Mouse (Mus musculus) G1E (cell line): ENCODE measurements around the gene Ano2. TPM values are rescaled to one million over a fixed set of nuclear protein-coding genes. Genes with fewer than 3 reads are reported as not detected.

Experiments
- ATAC-seq: 2 replicates; pipeline ENCODE4 v1.8.0; 2016; ENCODE audit warnings: mild to moderate bottlenecking; ENCODE audit not compliant: insufficient number of reproducible peaks, poor library complexity, low FRiP score, severe bottlenecking; ENCODE audit errors: extremely low read depth
- DNase-seq: peaks from one replicate; pipeline ENCODE4 v3.0.0; 2012; ENCODE audit warnings: low spot score
- H3K27me3 ChIP-seq: 2 replicates; pipeline ENCODE4 v1.6.1; 2012; ENCODE audit warnings: mild to moderate bottlenecking, low read length, inconsistent platforms; ENCODE audit not compliant: insufficient read depth
- H3K36me3 ChIP-seq: replicated peaks from 2 replicates; pipeline ENCODE3; 2012; ENCODE audit warnings: mild to moderate bottlenecking, inconsistent platforms
- H3K4me1 ChIP-seq: 2 replicates; pipeline ENCODE4 v1.6.1; 2012; ENCODE audit warnings: low read depth, low read length, inconsistent platforms, mixed read lengths; ENCODE audit not compliant: insufficient read depth
- H3K4me3 ChIP-seq: 2 replicates; pipeline ENCODE4 v1.5.1; 2012; ENCODE audit warnings: low read depth, mild to moderate bottlenecking, inconsistent platforms, low read length, moderate library complexity, mixed read lengths
- H3K9me3 ChIP-seq: replicated peaks from 2 replicates; pipeline ENCODE4 v1.6.1; 2012; ENCODE audit warnings: inconsistent platforms
- CTCF ChIP-seq: IDR thresholded peaks from 2 replicates; pipeline ENCODE4 v1.5.1; 2012; ENCODE audit warnings: low read depth, low read length, inconsistent platforms, mixed read lengths
- GATA1 ChIP-seq: IDR thresholded peaks from 2 replicates; pipeline ENCODE4 v1.6.1; 2012; ENCODE audit warnings: borderline replicate concordance, low read length, inconsistent platforms, mixed read lengths
- GATA2 ChIP-seq: IDR thresholded peaks from 2 replicates; pipeline ENCODE4 v1.6.1; 2012; ENCODE audit warnings: low read depth, low read length, inconsistent platforms, borderline replicate concordance
- POLR2AphosphoS5 ChIP-seq: IDR thresholded peaks from 2 replicates; pipeline ENCODE4 v1.6.1; 2012; ENCODE audit warnings: low read depth, low read length, inconsistent platforms; ENCODE audit not compliant: insufficient replicate concordance
- TAL1 ChIP-seq: conservative IDR thresholded peaks from 2 replicates; pipeline ENCODE4 v1.6.1; 2012; ENCODE audit warnings: low read depth, low read length, inconsistent platforms, mixed read lengths
- polyA plus RNA-seq: library from polyadenylated mRNA; stranded (reverse); fragments of >175 nt; gene quantifications from 2 replicates; pipeline ENCODE4 v1.2.3, GENCODE M21; 2012
- total RNA-seq, 2 experiments: library from RNA; stranded (forward) in 1 of 2; stranded (reverse) in 1 of 2; fragments of 200-1000 nt in 1 of 2; fragments of >200 nt in 1 of 2; fragmentation: Nextera tagmentation in 1 of 2; gene quantifications; 2 replicates each; pipeline ENCODE4 v1.2.3; 2014 to 2017

Gene Ano2
- total and polyA plus RNA-seq, 3 experiments = 0.05 TPM; not detected in 2

DNA sequence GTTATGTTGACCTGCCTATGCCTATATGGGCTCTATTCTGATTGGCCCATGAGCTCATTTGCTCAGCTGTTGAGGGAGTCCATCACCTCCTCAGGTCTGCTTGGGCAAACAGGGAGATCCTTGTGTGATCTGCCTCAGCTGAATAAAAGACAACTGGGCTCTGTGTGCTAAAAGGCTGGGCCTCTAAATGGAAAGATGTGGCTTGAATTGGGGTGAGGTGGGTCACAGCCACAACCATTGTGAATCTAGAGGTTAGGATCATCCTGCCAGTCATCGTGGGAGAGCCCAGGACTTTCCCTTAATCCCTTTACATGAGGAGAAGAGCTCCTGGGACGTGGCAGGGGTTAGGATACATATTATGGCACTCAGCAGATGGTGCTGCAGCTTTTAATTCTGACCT lies 188.5 kb downstream of the Ano2 start:
- no peaks in the 10 kb centered on the region for H3K36me3 ChIP-seq
- H3K4me3 ChIP-seq = no peak overlapping the region
- ATAC-seq = no peak
- no peaks in the 10 kb centered on the region for H3K27me3 ChIP-seq
- TF ChIP-seq CTCF (no peak), TAL1 (no peak), POLR2AphosphoS5 (no peak)
- no peak for DNase-seq
- H3K9me3 ChIP-seq = peaks cover 52% of the 10 kb centered on the region
- H3K4me1 ChIP-seq = no peaks in the 10 kb centered on the region

DNA sequence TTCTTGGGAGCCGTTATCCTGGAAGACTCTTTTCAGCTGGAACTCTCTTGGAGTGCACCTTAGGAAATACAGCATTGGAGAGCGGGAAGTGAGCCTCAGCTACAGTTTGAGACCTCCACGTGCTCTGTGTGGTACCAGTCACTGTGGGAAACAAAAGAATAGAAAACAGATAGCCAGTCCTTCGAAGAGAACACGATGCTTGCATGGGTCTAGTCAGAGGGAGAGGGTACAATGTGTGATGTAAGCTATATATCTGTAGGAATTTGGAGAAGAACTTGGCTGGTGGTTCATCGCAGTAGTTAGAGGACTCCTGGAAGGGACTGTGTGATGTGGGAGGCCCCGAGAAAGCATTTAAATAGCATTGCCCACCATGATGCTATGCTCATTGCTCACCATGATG lies 189.1 kb downstream of the Ano2 start:
- no peaks in the 10 kb centered on the region for H3K36me3 ChIP-seq
- no peak overlapping the region for H3K4me3 ChIP-seq
- peaks cover 49% of the 10 kb centered on the region for H3K9me3 ChIP-seq
- no peak for ATAC-seq
- DNase-seq = no peak
- H3K27me3 ChIP-seq = no peaks in the 10 kb centered on the region
- no peaks in the 10 kb centered on the region for H3K4me1 ChIP-seq
- TF ChIP-seq GATA2 (no peak), CTCF (no peak), TAL1 (no peak), POLR2AphosphoS5 (no peak), GATA1 (no peak)

DNA sequence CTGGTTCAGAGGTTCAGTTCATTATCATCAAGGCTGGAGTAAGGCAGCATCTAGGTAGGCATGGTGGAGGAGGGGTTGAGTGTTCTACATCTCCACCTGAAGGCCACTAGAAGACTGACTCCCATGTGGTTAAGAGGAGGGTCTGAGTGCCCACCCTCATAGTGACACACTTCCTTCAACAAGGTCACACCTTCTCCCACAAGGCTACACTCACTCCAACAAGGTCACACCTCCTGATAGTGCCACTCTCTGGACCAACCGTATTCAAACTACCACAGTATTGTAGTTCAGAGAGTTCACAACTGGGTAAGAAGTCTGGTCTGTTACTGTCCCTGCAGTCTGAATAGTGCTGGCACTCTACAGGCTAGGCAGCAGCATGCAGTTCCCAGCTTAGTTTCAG lies 198.4 kb downstream of the Ano2 start:
- Histone ChIP-seq H3K4me3 (no peak overlapping the region), H3K4me1 (no peaks in the 10 kb centered on the region), H3K27me3 (no peaks in the 10 kb centered on the region), H3K9me3 (peaks cover 24% of the 10 kb centered on the region), H3K36me3 (no peaks in the 10 kb centered on the region)
- TF ChIP-seq GATA1 = no peak
- no peak for TF ChIP-seq POLR2AphosphoS5
- DNase-seq (no peak), ATAC-seq (no peak)

DNA sequence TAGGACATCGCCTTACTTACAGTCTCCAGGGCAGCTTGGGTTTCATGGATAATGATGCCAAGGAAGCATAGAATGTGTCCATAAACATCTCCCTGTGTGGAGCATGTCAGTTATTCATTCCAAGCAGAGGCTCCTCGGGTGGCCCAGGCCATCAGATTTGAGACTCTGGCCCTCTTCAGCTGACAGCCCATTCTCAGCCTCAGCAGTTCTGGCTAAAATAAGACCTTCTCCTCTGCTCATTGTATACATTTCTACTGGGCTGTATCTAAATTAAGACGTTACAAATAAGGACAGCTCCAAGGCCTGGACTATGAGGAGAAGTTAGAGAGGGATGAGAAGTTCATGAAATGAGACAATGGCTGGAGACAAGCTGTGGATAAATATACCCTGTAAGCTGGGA lies 204.1 kb downstream of the Ano2 start:
- no peaks in the 10 kb centered on the region for H3K4me1 ChIP-seq
- H3K4me3 ChIP-seq = no peak overlapping the region
- DNase-seq (no peak), ATAC-seq (no peak)
- H3K36me3 ChIP-seq = no peaks in the 10 kb centered on the region
- H3K27me3 ChIP-seq = no peaks in the 10 kb centered on the region
- peaks cover 14% of the 10 kb centered on the region for H3K9me3 ChIP-seq
- TF ChIP-seq TAL1 = no peak
- TF ChIP-seq GATA2 = no peak
- no peak for TF ChIP-seq POLR2AphosphoS5
- TF ChIP-seq GATA1 = no peak
- no peak for TF ChIP-seq CTCF

DNA sequence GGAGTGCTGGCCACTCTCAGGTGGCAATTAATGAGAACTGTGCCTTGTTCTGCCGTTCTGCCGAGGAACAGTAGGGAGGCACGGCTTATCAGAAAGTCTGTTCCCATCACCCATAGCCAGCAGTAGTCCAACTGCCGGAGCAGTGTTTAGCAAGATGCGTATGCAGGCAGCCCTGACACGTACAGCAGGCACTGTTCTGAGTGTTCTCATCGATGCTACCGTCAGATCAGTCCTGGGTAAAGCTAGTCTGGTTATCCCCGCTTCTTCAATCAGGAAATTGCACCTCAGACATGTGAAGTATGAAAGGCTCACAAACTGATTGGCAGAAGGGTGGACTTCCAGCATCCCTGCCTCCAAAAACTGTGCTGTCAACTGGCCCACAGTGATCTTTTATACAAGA lies 224.2 kb downstream of the Ano2 start:
- Histone ChIP-seq H3K4me1 (no peaks in the 10 kb centered on the region), H3K9me3 (peaks cover 37% of the 10 kb centered on the region), H3K27me3 (no peaks in the 10 kb centered on the region), H3K4me3 (no peak overlapping the region), H3K36me3 (no peaks in the 10 kb centered on the region)
- DNase-seq = no peak
- no peak for TF ChIP-seq TAL1
- TF ChIP-seq GATA1 = no peak
- TF ChIP-seq POLR2AphosphoS5 = no peak
- TF ChIP-seq GATA2 = no peak
- no peak for TF ChIP-seq CTCF
- ATAC-seq = no peak

DNA sequence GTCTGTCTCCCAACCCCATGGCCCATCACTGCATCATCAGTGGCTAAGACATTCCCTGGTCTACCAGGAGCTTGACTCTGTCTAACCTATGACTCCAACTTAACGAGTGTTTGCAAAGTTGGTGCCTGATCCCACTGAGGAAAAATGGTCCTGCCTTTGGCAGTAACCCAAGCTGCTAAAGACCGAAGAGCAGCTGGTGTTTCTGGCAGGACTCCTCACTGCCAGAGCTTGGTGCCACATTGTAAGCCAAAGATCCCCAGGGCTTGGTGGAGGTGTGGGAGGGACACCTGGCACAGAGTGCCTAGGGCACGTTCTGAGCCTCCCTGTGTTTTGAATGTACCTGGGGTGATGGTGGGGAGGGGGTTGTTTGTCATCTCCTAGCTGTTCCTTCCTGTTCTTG lies 232.5 kb downstream of the Ano2 start:
- no peaks in the 10 kb centered on the region for H3K36me3 ChIP-seq
- ATAC-seq (no peak), DNase-seq (no peak)
- no peaks in the 10 kb centered on the region for H3K4me1 ChIP-seq
- TF ChIP-seq POLR2AphosphoS5 (no peak), CTCF (no peak), GATA1 (no peak), TAL1 (no peak)
- H3K9me3 ChIP-seq = peaks cover 44% of the 10 kb centered on the region
- H3K27me3 ChIP-seq = no peaks in the 10 kb centered on the region
- no peak overlapping the region for H3K4me3 ChIP-seq

DNA sequence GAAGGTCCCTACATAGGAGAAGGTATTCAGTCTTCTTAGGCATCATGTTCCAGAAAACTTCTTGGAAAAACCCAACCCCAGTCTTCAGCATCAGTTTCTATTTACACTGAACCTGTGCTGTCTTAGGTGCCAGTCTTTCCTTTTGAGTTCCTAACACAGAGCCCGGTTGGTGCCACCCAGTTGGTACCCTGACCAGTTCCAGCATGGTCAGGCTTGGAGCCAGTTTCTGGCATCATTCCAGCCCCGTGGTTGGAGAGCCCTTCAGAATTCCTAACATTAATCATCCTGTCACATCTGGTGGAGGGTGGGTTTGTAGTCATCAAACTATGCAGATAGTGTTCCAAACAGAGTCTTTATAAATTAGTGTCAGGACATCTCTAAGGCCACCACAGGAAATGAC lies 234.8 kb downstream of the Ano2 start:
- peaks cover 47% of the 10 kb centered on the region for H3K9me3 ChIP-seq
- H3K36me3 ChIP-seq = no peaks in the 10 kb centered on the region
- H3K27me3 ChIP-seq = no peaks in the 10 kb centered on the region
- H3K4me3 ChIP-seq = no peak overlapping the region
- no peaks in the 10 kb centered on the region for H3K4me1 ChIP-seq
- ATAC-seq (no peak), DNase-seq (no peak)
- no peak for TF ChIP-seq GATA1
- no peak for TF ChIP-seq TAL1
- TF ChIP-seq GATA2 = no peak
- TF ChIP-seq CTCF = no peak
- no peak for TF ChIP-seq POLR2AphosphoS5

DNA sequence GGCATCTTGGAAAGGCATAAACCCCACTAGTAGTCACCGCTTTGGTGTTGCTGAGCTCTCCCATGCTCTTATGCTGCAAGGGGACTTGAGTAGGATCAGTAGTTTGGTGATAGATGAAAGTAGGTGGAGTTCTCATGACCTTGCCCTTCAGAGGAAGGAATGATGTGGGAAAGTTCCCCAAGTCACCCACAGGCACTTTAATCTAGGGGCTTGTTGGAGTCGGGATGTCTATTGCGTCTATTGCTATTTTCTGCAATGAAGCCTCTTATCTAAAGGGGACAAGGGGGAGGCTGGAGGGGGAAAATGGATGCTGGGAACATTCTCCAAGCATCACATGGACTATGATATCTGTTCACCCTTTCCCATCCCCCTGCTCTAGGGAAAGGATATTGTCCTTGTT lies 235.6 kb downstream of the Ano2 start:
- DNase-seq (no peak), ATAC-seq (no peak)
- H3K9me3 ChIP-seq = peaks cover 46% of the 10 kb centered on the region
- no peaks in the 10 kb centered on the region for H3K27me3 ChIP-seq
- H3K4me1 ChIP-seq = no peaks in the 10 kb centered on the region
- no peak overlapping the region for H3K4me3 ChIP-seq
- no peaks in the 10 kb centered on the region for H3K36me3 ChIP-seq
- TF ChIP-seq TAL1 = no peak
- TF ChIP-seq POLR2AphosphoS5 = no peak
- TF ChIP-seq GATA2 = no peak
- no peak for TF ChIP-seq CTCF
- no peak for TF ChIP-seq GATA1
